Mouse (Mus musculus) intestine, postnatal 0 days (tissue): ENCODE results near the gene Bcas1. TPM values are rescaled to one million over a fixed set of nuclear protein-coding genes. Genes with fewer than 3 reads are reported as not detected.
A peak's percentile ranks its signal among the peaks of the same experiment; 100 is the strongest.

Experiments
- ATAC-seq: fragments of 200-750 bp; cut with Nextera tagmentation; 2 replicates; pipeline ENCODE4 v1.8.0; 2017; ENCODE audit warnings: mild to moderate bottlenecking, moderate TSS enrichment, moderate library complexity
- H3K27ac ChIP-seq: fragments of 300-500 bp; sonication (generic); 2 replicates; pipeline ENCODE4 v1.5.1; 2014; ENCODE audit warnings: mild to moderate bottlenecking, low read depth, low read length, moderate library complexity
- H3K27me3 ChIP-seq: fragments of 300-500 bp; sonication (generic); replicated peaks from 2 replicates; pipeline ENCODE4 v1.6.1; 2014; ENCODE audit warnings: low read length, mixed read lengths; ENCODE audit not compliant: control insufficient read depth, insufficient read depth
- H3K36me3 ChIP-seq: fragments of 300-500 bp; sonication (generic); 2 replicates; pipeline ENCODE4 v1.6.1; 2014; ENCODE audit warnings: mild to moderate bottlenecking, moderate library complexity; ENCODE audit not compliant: control insufficient read depth, insufficient read depth
- H3K4me1 ChIP-seq: fragments of 300-500 bp; sonication (generic); replicated peaks from 2 replicates; pipeline ENCODE4 v1.6.1; 2014; ENCODE audit warnings: antibody characterized with exemption, low read length, mixed read lengths; ENCODE audit not compliant: control insufficient read depth, insufficient read depth
- H3K4me2 ChIP-seq: fragments of 300-500 bp; sonication (generic); replicated peaks from 2 replicates; pipeline ENCODE4 v1.6.1; 2014; ENCODE audit warnings: low read depth, mild to moderate bottlenecking, moderate library complexity
- H3K4me3 ChIP-seq: fragments of 300-500 bp; sonication (generic); 2 replicates; pipeline ENCODE4 v1.5.1; 2014; ENCODE audit warnings: low read depth, low read length
- H3K9ac ChIP-seq: fragments of 300-500 bp; sonication (generic); 2 replicates; pipeline ENCODE4 v1.6.1; 2014; ENCODE audit warnings: mild to moderate bottlenecking, low read depth, low read length
- H3K9me3 ChIP-seq: fragments of 300-500 bp; sonication (generic); 2 replicates; pipeline ENCODE4 v1.6.1; 2016; ENCODE audit warnings: mixed run types; ENCODE audit not compliant: control insufficient read depth
- CTCF ChIP-seq: sonication (generic); IDR thresholded peaks from 2 replicates; pipeline ENCODE4 v1.5.1; 2016; ENCODE audit warnings: low read depth, mild to moderate bottlenecking, control low read depth, antibody characterized with exemption, moderate library complexity
- WGBS: fragments of 180-500 bp; shearing (Covaris S2); extraction: QIAGEN DNeasy Blood & Tissue Kit; methylation state at CpG from one replicate; pipeline ENCODE4 v1.1.7; 2014; 5-methylcytosine and 5-hydroxymethylcytosine counted together
- polyA plus RNA-seq: library from polyadenylated mRNA; unstranded; fragments of >200 nt; fragmentation: Nextera tagmentation; extraction: Ambion mirVana; gene quantifications from 2 replicates; pipeline ENCODE4 v1.2.1, GENCODE M21; 2015

Bcas1 gene
- polyA plus RNA-seq, 1 experiment from 2014 or later = 5.6 TPM

DNA sequence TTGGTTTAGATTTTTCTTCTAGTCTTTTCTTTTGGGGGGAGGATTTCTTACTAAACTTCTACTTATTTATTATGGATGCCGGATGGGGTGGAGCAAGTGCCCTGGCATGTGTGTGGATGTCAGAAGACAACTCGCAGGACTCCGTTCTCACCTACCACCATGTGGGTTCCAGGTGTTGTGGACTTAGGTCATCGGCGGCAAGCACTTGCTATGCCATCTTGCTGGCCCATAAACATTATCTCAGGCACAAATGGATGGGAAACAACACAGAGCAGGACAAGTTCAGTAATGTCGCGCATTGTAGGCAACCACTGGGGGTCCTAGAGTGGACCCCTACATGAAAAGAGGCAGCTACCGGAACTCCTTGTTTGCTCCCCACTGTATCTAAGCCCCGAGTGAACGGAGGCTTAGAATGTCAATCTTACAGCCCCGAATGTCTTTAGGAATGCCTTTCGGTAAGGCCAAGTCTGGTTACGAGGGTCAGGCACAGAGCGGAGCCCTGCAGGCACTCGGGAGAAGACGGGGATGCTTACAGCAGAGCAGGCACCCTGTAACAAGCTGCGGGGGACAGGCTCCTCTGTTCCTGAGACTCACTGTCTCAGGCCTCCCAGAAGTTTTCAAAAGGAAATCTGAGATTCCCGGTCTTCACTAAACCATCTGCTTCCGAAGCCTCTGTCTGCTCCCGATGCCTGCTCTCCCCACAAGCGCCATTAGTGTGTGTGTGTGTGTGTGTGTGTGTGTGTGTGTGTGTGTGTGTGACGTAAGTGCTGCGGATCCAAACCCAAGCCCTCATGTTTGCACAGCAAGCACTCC, 16.8 kb downstream of the Bcas1 start:
- ATAC-seq = no peak
- H3K27ac ChIP-seq = no peak overlapping the region
- H3K4me1 ChIP-seq = 0 out of 2 replicates have a peak, but pooled peaks cover 5% of the 10 kb centered on the region
- no peak overlapping the region for H3K4me2 ChIP-seq
- H3K9ac ChIP-seq = no peak overlapping the region
- H3K9me3 ChIP-seq = no peaks in the 10 kb centered on the region
- H3K36me3 ChIP-seq = no peaks in the 10 kb centered on the region
- WGBS = 26% methylated on average over 23 of the region's 23 CpGs
- peaks cover 14% of the 10 kb centered on the region; the same call in 1 of the 2 replicates for H3K27me3 ChIP-seq
- no peak for TF ChIP-seq CTCF
- H3K4me3 ChIP-seq = no peak overlapping the region

- no peak overlapping the region for H3K4me2 ChIP-seq
- 76% methylated on average over 14 of the region's 14 CpGs for WGBS
- H3K9me3 ChIP-seq = no peaks in the 10 kb centered on the region
- ATAC-seq = no peak
- no peak overlapping the region for H3K9ac ChIP-seq
- H3K27ac ChIP-seq = no peak overlapping the region
- no peak for TF ChIP-seq CTCF
- no peak overlapping the region for H3K4me3 ChIP-seq
- H3K27me3 ChIP-seq = peaks cover 5% of the 10 kb centered on the region; the same call in 1 of the 2 replicates
- no peaks in the 10 kb centered on the region for H3K36me3 ChIP-seq
- H3K4me1 ChIP-seq = no peaks in the 10 kb centered on the region
Observed at GRCm38 (mm10) chr2:170406438-170406837, 21.2 kb downstream of the Bcas1 start.

- no peak for ATAC-seq
- H3K4me1 ChIP-seq = no peaks in the 10 kb centered on the region
- no peaks in the 10 kb centered on the region for H3K9me3 ChIP-seq
- H3K4me3 ChIP-seq = no peak overlapping the region
- 17% methylated on average over 18 of the region's 18 CpGs for WGBS
- no peaks in the 10 kb centered on the region for H3K36me3 ChIP-seq
- H3K4me2 ChIP-seq = no peak overlapping the region
- no peak overlapping the region for H3K27ac ChIP-seq
- no peaks in the 10 kb centered on the region for H3K27me3 ChIP-seq
- no peak for TF ChIP-seq CTCF
- H3K9ac ChIP-seq = no peak overlapping the region
Observed at GRCm38 (mm10) chr2:170404781-170405573, 22.7 kb downstream of the Bcas1 start.

DNA sequence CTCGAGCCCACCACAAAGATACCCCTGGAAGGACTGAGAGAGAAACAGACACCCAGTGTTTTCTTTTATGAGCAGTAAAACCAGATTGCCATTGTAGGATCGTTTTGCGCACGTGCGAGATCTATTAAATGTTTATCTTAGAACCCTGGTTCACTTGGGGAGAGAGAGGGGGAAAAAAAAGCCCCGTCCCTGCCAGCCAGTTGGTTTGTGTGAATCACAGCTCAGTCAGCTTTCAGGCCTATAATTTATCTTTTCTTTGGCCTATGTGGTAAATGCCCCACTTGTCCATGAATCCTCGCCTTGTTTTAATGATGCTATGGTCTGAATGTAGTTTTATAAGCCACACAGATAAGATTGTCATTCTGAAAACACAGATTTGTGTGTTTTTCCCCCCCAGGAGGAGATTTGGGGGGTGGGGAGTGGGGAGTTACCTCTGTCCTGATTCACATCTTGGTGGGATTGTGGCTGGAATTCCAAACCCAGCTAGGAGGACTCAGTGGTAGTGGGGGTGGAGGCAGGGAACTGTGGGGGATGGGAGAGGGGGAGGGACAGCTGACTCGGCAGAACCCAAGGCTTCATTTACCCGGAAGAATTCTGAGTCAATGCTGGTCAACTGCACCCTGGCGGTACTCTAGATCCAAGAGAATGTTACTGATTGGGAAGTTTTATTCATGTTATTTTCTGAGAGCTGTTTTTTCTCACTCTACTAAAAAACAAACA, 23.8 kb downstream of the Bcas1 start:
- Histone ChIP-seq H3K27me3 (no peaks in the 10 kb centered on the region), H3K9ac (no peak overlapping the region), H3K36me3 (no peaks in the 10 kb centered on the region), H3K4me2 (no peak overlapping the region), H3K4me3 (no peak overlapping the region), H3K4me1 (no peaks in the 10 kb centered on the region), H3K9me3 (no peaks in the 10 kb centered on the region), H3K27ac (no peak overlapping the region)
- TF ChIP-seq CTCF = no peak
- no peak for ATAC-seq
- 25% methylated on average over 10 of the region's 10 CpGs for WGBS

- no peak overlapping the region for H3K27ac ChIP-seq
- ATAC-seq = no peak
Observed at GRCm38 (mm10) chr2:170401211-170401799, 26.3 kb downstream of the Bcas1 start.

More at GRCm38 (mm10) chr2:170401211-170401799, 26.3 kb downstream of the Bcas1 start:
- H3K4me2 ChIP-seq = peak overlapping the region; percentile 43
- no peaks in the 10 kb centered on the region for H3K27me3 ChIP-seq
- H3K9ac ChIP-seq = no peak overlapping the region
- H3K4me1 ChIP-seq = no peaks in the 10 kb centered on the region
- H3K4me3 ChIP-seq = peak overlapping the region; percentile 1; the same call in 1 of the 2 replicates
- no peaks in the 10 kb centered on the region for H3K36me3 ChIP-seq
- TF ChIP-seq CTCF = peak; percentile 95
- no peaks in the 10 kb centered on the region for H3K9me3 ChIP-seq
- WGBS = 3% methylated on average over 17 of the region's 17 CpGs
